Mouse (Mus musculus) natural killer cell, adult 2 months (primary cell): ENCODE results near the gene Kcnj1.

ENCODE experiments used
- DNase-seq, 2 experiments: peaks; one replicate each; pipeline ENCODE4 v3.0.0; 2022; ENCODE audit warnings: low spot score in 2 of 2

Gene Kcnj1

DNA sequence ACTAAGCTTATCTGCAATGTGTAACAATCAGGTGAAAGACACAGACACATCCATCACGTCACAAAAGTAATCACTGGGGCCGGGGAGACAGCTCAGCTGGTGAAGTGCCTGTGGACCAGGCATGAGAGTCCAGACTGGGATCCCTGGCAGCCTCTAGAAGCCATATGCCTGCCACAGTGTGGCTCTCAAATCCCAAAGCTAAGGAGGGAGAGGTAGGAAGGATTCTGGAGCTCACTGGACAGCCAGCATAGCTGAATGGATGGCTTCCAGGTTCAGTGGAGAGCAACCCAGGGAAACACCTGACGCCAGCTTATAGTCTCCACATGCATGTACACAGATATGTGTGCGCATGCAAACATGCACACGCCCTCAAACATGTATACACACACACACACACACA is 76.5 kb downstream of the Kcnj1 start:
- no peak for DNase-seq
